Mouse (Mus musculus): Measurements from ENCODE around the gene Phf7.

The Phf7 gene

GRCm38 (mm10) chr14:31214684-31215083, 36.4 kb downstream of the Phf7 start:
- Histone ChIP-seq H3K27me3 (ENCODE audit: control insufficient read depth, insufficient read depth, low read length, poor library complexity, severe bottlenecking) (no peaks in the 10 kb centered on the region), H3K36me3 (ENCODE audit: control insufficient read depth, insufficient read depth, low read length, poor library complexity, severe bottlenecking) (no peaks in the 10 kb centered on the region)
- DNase-seq (ENCODE audit: low read depth, low spot score), result no peak

DNA sequence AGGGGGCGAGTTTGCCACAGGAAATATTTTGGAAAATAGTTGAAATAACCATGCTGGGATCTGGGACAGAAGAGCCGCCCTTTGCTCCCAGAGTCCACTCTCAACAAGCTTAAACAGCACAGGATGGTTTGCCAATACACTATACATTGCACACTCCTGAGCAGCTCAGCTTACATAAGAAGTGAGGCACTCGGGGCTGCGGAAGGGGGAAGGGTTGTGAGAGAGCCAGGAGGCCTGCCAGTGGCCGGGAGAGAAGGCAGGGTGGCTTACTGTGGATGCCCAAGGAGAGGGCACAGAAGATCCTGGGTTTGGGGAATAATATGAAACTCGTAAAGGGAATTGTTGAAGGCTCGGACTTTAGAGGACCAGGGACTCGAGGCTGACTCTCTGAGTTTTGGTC, 37.2 kb downstream of the Phf7 start:
- Histone ChIP-seq H3K36me3 (ENCODE audit: control insufficient read depth, insufficient read depth, low read length, poor library complexity, severe bottlenecking) (no peaks in the 10 kb centered on the region), H3K27me3 (ENCODE audit: control insufficient read depth, insufficient read depth, low read length, poor library complexity, severe bottlenecking) (no peaks in the 10 kb centered on the region)
- no peak for DNase-seq (ENCODE audit: low read depth, low spot score)

DNA sequence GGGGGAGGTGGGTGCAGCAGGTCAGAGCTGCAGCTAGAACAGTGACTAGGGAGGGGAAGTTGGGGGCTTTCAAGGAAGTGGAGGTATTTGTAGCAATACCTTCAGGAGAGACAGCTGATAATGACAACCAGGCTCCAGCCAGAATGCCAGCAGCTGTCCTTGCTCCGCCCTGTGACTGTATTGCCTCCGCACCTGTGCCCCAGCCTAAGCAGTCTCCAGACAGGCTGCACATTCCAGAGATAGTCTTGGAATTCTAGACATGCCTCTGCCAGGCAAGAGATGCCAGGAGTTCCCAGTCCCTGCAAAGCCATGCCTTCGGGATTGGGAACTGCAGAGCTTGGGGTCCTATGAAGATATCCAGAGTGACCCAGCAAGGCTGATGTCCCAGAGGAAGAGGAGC, 38.6 kb downstream of the Phf7 start:
- H3K36me3 ChIP-seq (ENCODE audit: control insufficient read depth, insufficient read depth, low read length, poor library complexity, severe bottlenecking), result no peaks in the 10 kb centered on the region
- no peak for DNase-seq (ENCODE audit: low read depth, low spot score)
- no peaks in the 10 kb centered on the region for H3K27me3 ChIP-seq (ENCODE audit: control insufficient read depth, insufficient read depth, low read length, poor library complexity, severe bottlenecking)

- DNase-seq (ENCODE audit: low read depth, low spot score), result no peak
These were observed 39.3 kb downstream of the Phf7 start for GRCm38 (mm10) chr14:31211854-31212253.

GRCm38 (mm10) chr14:31209133-31209557, 42.0 kb downstream of the Phf7 start:
- Histone ChIP-seq H3K27me3 (ENCODE audit: control insufficient read depth, insufficient read depth, low read length, poor library complexity, severe bottlenecking) (no peaks in the 10 kb centered on the region), H3K36me3 (ENCODE audit: control insufficient read depth, insufficient read depth, low read length, poor library complexity, severe bottlenecking) (no peaks in the 10 kb centered on the region)
- no peak for DNase-seq (ENCODE audit: low read depth, low spot score)

More at GRCm38 (mm10) chr14:31211854-31212253, 39.3 kb downstream of the Phf7 start:
- H3K36me3 ChIP-seq (ENCODE audit: control insufficient read depth, insufficient read depth, low read length, poor library complexity, severe bottlenecking), result no peaks in the 10 kb centered on the region
- H3K27me3 ChIP-seq (ENCODE audit: control insufficient read depth, insufficient read depth, low read length, poor library complexity, severe bottlenecking), result no peaks in the 10 kb centered on the region

- Histone ChIP-seq H3K36me3 (ENCODE audit: control insufficient read depth, insufficient read depth, low read length, poor library complexity, severe bottlenecking) (peaks cover 6% of the 10 kb centered on the region; the same call in 1 of the 2 replicates), H3K27me3 (ENCODE audit: control insufficient read depth, insufficient read depth, low read length, poor library complexity, severe bottlenecking) (no peaks in the 10 kb centered on the region)
- DNase-seq (ENCODE audit: low read depth, low spot score), result no peak
These were observed 43.0 kb downstream of the Phf7 start, which contains the start of gene Tnnc1 for GRCm38 (mm10) chr14:31208084-31208483. Gene Tnnc1, plus strand, starts transcription at chr14:31208312.

GRCm38 (mm10) chr14:31207070-31207830, 43.9 kb downstream of the Phf7 start:
- no peak for DNase-seq (ENCODE audit: low read depth, low spot score)
- peaks cover 9% of the 10 kb centered on the region for H3K36me3 ChIP-seq (ENCODE audit: control insufficient read depth, insufficient read depth, low read length, poor library complexity, severe bottlenecking)
- H3K27me3 ChIP-seq (ENCODE audit: control insufficient read depth, insufficient read depth, low read length, poor library complexity, severe bottlenecking), result no peaks in the 10 kb centered on the region

- peak; percentile 96 for DNase-seq (ENCODE audit: low read depth, low spot score)
- H3K27me3 ChIP-seq (ENCODE audit: control insufficient read depth, insufficient read depth, low read length, poor library complexity, severe bottlenecking), result no peaks in the 10 kb centered on the region
These were observed 44.6 kb downstream of the Phf7 start for GRCm38 (mm10) chr14:31206472-31206981.

DNA sequence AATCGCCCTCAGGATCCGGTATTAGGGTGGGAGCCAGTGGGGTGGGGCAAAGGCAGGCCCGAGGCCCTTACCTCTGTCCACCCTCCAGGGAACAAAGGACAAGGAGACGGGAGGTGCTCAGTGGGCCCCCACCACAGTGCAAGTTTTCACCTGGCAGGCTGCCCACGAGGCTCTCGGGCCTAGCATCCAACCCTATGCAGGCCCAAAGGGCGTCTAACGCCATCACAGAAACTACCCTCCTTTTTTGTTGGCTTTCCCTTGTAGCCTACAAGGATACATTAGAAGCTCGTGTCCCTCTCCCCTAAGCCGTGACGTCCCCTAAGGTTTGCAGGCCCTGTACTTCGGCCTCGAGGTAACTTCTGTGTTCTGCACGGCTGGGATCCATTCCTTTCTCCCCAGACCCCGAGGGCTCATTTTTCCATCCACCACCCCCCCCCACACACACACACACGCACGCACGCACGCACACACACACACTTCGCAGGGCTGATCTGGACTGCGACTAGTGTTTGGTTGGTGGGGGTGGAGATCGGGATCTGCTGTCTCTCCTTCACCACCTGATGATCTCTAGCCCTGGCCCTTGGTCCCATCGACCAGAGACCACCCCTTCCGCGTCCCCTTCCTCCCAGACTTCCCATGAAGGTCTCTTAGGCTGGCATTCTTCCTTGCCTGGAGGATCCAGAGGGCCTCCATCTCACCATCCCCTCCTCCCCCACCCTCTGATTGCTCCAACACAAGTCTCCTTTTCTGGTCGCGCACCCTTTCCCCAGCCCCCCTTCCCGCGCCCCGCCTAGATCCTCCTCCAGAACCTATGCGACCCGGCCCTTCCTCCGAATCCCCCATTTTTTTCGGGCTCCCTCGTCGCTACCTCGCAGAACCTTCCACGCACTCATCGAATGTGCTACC, 45.3 kb downstream of the Phf7 start:
- peaks cover 9% of the 10 kb centered on the region for H3K36me3 ChIP-seq (ENCODE audit: control insufficient read depth, insufficient read depth, low read length, poor library complexity, severe bottlenecking)
- DNase-seq (ENCODE audit: low read depth, low spot score), result peak; percentile 33
- H3K27me3 ChIP-seq (ENCODE audit: control insufficient read depth, insufficient read depth, low read length, poor library complexity, severe bottlenecking), result no peaks in the 10 kb centered on the region

More at GRCm38 (mm10) chr14:31206472-31206981, 44.6 kb downstream of the Phf7 start:
- H3K36me3 ChIP-seq (ENCODE audit: control insufficient read depth, insufficient read depth, low read length, poor library complexity, severe bottlenecking), result peaks cover 9% of the 10 kb centered on the region

GRCm38 (mm10) chr14:31205244-31205561, 45.9 kb downstream of the Phf7 start:
- no peak for DNase-seq (ENCODE audit: low read depth, low spot score)
- no peaks in the 10 kb centered on the region for H3K27me3 ChIP-seq (ENCODE audit: control insufficient read depth, insufficient read depth, low read length, poor library complexity, severe bottlenecking)
- peaks cover 11% of the 10 kb centered on the region for H3K36me3 ChIP-seq (ENCODE audit: control insufficient read depth, insufficient read depth, low read length, poor library complexity, severe bottlenecking)

GRCm38 (mm10) chr14:31204844-31205243, 46.3 kb downstream of the Phf7 start:
- Histone ChIP-seq H3K36me3 (ENCODE audit: control insufficient read depth, insufficient read depth, low read length, poor library complexity, severe bottlenecking) (peaks cover 11% of the 10 kb centered on the region), H3K27me3 (ENCODE audit: control insufficient read depth, insufficient read depth, low read length, poor library complexity, severe bottlenecking) (no peaks in the 10 kb centered on the region)
- no peak for DNase-seq (ENCODE audit: low read depth, low spot score)

DNA sequence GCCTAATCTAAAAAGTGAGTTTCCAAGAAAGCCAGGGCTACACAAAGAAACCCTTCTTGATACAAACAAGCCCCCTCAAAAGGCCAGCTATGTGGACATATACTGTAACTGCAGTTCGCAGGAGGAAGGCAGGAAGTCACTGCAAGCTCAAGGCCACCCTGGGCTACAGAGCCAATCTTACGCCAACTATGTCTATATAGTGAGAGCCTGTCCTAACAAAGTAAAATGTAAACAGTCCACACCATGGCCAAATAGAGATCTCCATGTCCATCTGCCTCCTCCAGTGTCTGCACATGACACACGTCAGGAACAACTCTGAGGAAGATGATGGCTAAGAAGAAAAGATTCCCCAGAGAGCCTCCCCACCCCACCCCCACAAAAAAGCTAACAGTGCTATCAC, 51.1 kb downstream of the Phf7 start:
- Histone ChIP-seq H3K36me3 (ENCODE audit: control insufficient read depth, insufficient read depth, low read length, poor library complexity, severe bottlenecking) (peaks cover 14% of the 10 kb centered on the region), H3K27me3 (ENCODE audit: control insufficient read depth, insufficient read depth, low read length, poor library complexity, severe bottlenecking) (no peaks in the 10 kb centered on the region)
- DNase-seq (ENCODE audit: low read depth, low spot score), result no peak

GRCm38 (mm10) chr14:31199599-31199998, 51.5 kb downstream of the Phf7 start:
- Histone ChIP-seq H3K36me3 (ENCODE audit: control insufficient read depth, insufficient read depth, low read length, poor library complexity, severe bottlenecking) (peaks cover 14% of the 10 kb centered on the region), H3K27me3 (ENCODE audit: control insufficient read depth, insufficient read depth, low read length, poor library complexity, severe bottlenecking) (no peaks in the 10 kb centered on the region)
- no peak for DNase-seq (ENCODE audit: low read depth, low spot score)

- H3K36me3 ChIP-seq (ENCODE audit: control insufficient read depth, insufficient read depth, low read length, poor library complexity, severe bottlenecking), result peaks cover 7% of the 10 kb centered on the region
- DNase-seq (ENCODE audit: low read depth, low spot score), result no peak
- no peaks in the 10 kb centered on the region for H3K27me3 ChIP-seq (ENCODE audit: control insufficient read depth, insufficient read depth, low read length, poor library complexity, severe bottlenecking)
These were observed 53.3 kb downstream of the Phf7 start for GRCm38 (mm10) chr14:31197547-31198516.
